Mouse (Mus musculus) G1E-ER4 (cell line): ENCODE measurements around the gene Gm20521. TPM values are rescaled to one million over a fixed set of nuclear protein-coding genes. Genes with fewer than 3 reads are reported as not detected.

Source experiments
- GATA1 ChIP-seq: IDR thresholded peaks from one replicate; pipeline ENCODE4 v1.8.0; 2012; ENCODE audit warnings: low read length, inconsistent platforms
- polyA plus RNA-seq: library from polyadenylated mRNA; stranded (reverse); fragments of >175 nt; gene quantifications from 2 replicates; pipeline ENCODE4 v1.2.3, GENCODE M21; 2012

Gm20521 gene
- polyA plus RNA-seq, 1 experiment = 10.3 TPM

- no peak for TF ChIP-seq GATA1
Observed at GRCm38 (mm10) chr14:54877048-54877715, 6.1 kb upstream of the Gm20521 start, which contains the start of gene Ppp1r3e. Gene Ppp1r3e (minus strand): TSS chr14:54877550.

- no peak for TF ChIP-seq GATA1
Observed at GRCm38 (mm10) chr14:54884022-54884712, 926 bp downstream of the Gm20521 start.

- TF ChIP-seq GATA1 = no peak
Observed at GRCm38 (mm10) chr14:54885309-54885708, 2.1 kb downstream of the Gm20521 start.

- TF ChIP-seq GATA1 = no peak
Observed at GRCm38 (mm10) chr14:54892200-54892599, 9.0 kb downstream of the Gm20521 start, which contains the start of gene Pabpn1. Gene Pabpn1 (plus strand): TSS chr14:54892500.

- TF ChIP-seq GATA1 = no peak
Observed at GRCm38 (mm10) chr14:54893651-54894181, 10.5 kb downstream of the Gm20521 start.

- TF ChIP-seq GATA1 = no peak
Observed at GRCm38 (mm10) chr14:54894296-54895151, 11.3 kb downstream of the Gm20521 start.

- TF ChIP-seq GATA1 = no peak
Observed at GRCm38 (mm10) chr14:54897445-54897844, 14.2 kb downstream of the Gm20521 start.

GRCm38 (mm10) chr14:54900383-54900782, 17.1 kb downstream of the Gm20521 start:
- no peak for TF ChIP-seq GATA1

GRCm38 (mm10) chr14:54903641-54904040, 20.4 kb downstream of the Gm20521 start:
- no peak for TF ChIP-seq GATA1

- TF ChIP-seq GATA1 = no peak
Observed at GRCm38 (mm10) chr14:54908682-54909081, 25.4 kb downstream of the Gm20521 start.

- no peak for TF ChIP-seq GATA1
Observed at GRCm38 (mm10) chr14:54912109-54912850, 29.0 kb downstream of the Gm20521 start.

GRCm38 (mm10) chr14:54912886-54913285, 29.6 kb downstream of the Gm20521 start, which contains the start of gene Slc22a17:
Gene Slc22a17 (minus strand): TSS chr14:54913132.
- no peak for TF ChIP-seq GATA1

- no peak for TF ChIP-seq GATA1
Observed at GRCm38 (mm10) chr14:54913343-54913742, 30.1 kb downstream of the Gm20521 start.

GRCm38 (mm10) chr14:54920076-54920685, 36.9 kb downstream of the Gm20521 start:
- no peak for TF ChIP-seq GATA1
